Mouse (Mus musculus): Measurements from ENCODE around the gene Gm3625. TPM values are rescaled to one million over a fixed set of nuclear protein-coding genes. Genes with fewer than 3 reads are reported as not detected.

Gm3625 gene
- polyA plus RNA-seq, 1 experiment, result not detected

DNA sequence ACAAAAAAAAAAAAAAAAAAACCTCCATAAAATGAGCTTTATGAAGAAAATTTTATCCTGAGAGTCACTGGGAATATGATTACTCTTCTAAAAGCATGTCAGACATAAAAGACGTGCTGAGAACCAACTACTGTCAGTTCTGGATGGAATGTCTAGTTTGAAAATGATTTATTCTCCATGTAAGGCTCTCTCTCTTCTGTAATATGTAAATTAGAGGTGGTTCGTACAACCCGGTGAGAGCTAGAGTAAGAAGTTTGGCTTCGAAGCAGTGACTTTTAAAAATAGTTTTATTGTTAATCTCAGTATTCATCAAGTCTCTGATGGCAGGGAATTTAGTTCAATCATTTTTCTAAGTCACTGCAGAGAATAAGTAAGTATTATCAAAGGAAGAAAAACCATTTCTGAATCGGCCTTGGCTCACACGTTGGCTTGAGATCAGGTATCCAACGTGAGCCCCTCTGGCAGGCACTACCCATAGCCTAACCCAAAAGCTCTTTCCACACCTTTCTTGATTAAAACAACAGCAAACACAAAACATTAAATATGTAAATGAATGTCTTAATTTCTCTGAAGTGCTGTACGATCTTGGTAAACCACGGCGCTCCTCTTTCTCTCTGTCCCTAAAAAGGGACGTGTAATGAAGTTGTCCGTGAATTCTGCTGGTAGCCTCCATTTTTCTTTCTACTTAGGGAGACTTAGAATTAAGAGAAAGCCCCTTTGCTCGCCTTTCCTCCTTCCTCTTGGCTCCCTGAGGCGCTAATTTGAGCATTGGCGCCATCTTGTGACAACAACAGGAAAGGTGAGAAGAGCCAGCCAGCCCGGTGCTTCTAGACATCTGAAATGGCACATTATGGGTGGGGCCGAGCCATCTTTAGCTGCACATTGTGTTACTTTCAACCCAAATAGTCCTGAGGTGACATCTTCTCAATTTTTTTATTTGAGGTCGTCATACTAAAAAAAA, 44.4 kb downstream of the Gm3625 start:
- H3K4me3 ChIP-seq (ENCODE audit: control insufficient read depth, insufficient read depth, low read length), result no peak overlapping the region

DNA sequence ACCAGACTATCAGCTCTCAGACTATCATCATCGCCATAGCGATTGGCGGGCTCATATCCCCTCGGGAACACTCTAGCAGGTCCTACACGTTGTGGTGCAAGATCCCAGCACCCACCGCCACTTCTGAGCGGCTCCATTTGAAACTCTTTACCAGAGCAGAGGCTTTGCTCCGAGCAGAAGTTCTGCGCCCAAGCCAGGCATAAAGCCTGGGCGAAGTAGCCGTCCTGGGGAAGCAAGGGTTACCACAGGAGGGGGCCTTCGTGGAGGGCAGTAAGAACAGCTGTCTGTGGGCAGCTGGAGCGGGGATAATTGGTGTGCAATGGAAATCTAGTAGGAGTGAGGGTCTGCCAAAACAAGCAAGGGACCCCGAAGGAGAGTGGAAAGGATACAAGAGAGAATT, 45.2 kb downstream of the Gm3625 start:
- Histone ChIP-seq H3K27ac (ENCODE audit: control insufficient read depth, insufficient read depth, low read length) (no peak overlapping the region), H3K4me1 (replicated peaks; ENCODE audit: control insufficient read depth, insufficient read depth, low read length) (peaks cover 4% of the 10 kb centered on the region; the same call in 1 of the 2 replicates), H3K27me3 (ENCODE audit: control insufficient read depth, insufficient read depth, low read length) (no peaks in the 10 kb centered on the region), H3K4me3 (ENCODE audit: control insufficient read depth, insufficient read depth, low read length) (no peak overlapping the region), H3K36me3 (ENCODE audit: control insufficient read depth, insufficient read depth, low read length) (no peaks in the 10 kb centered on the region)
- DNase-seq, result no peak
- TF ChIP-seq POLR2A (IDR thresholded peaks at IDR 0.05; ENCODE audit: control insufficient read depth, extremely low read depth, insufficient read depth, low read length, poor library complexity) (no peak), CTCF (IDR thresholded peaks at IDR 0.05; ENCODE audit: borderline replicate concordance, control insufficient read depth, extremely low read depth, insufficient read depth, low read length, poor library complexity) (no peak)
- WGBS, result 88% methylated on average over 14 of the region's 14 CpGs

More for the DNA sequence above, 44.4 kb downstream of the Gm3625 start:
- H3K27me3 ChIP-seq (ENCODE audit: control insufficient read depth, insufficient read depth, low read length), result no peaks in the 10 kb centered on the region
- TF ChIP-seq POLR2A (IDR thresholded peaks at IDR 0.05; ENCODE audit: control insufficient read depth, extremely low read depth, insufficient read depth, low read length, poor library complexity), result no peak
- TF ChIP-seq CTCF (IDR thresholded peaks at IDR 0.05; ENCODE audit: borderline replicate concordance, control insufficient read depth, extremely low read depth, insufficient read depth, low read length, poor library complexity), result peak; percentile 49; the same call in 1 of the 2 replicates
- H3K36me3 ChIP-seq (ENCODE audit: control insufficient read depth, insufficient read depth, low read length), result no peaks in the 10 kb centered on the region
- H3K27ac ChIP-seq (ENCODE audit: control insufficient read depth, insufficient read depth, low read length), result no peak overlapping the region
- H3K4me1 ChIP-seq (replicated peaks; ENCODE audit: control insufficient read depth, insufficient read depth, low read length), result peaks cover 4% of the 10 kb centered on the region; the same call in 1 of the 2 replicates
- peak; percentile 83 for DNase-seq
- WGBS, result 24% methylated on average over 18 of the region's 18 CpGs

DNA sequence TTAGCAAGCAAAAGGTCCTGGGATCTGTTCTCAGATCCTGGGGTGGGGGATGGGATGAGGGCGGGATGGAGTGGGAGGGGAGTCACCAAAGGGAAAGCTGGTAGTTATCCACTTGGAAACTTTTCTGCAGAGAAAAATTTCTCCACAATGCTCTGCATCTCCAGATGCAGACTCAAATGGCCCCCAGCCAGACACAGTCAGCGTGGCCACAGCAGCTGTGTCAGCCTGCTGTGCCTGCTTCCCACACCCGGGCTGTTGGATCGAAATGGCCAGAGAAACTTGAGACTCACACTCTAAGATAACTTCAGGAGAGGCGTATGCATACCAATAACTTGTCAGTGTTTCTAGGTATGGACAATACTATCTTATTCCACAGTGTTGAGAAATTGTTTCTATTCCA, 46.2 kb downstream of the Gm3625 start:
- Histone ChIP-seq H3K27ac (ENCODE audit: control insufficient read depth, insufficient read depth, low read length) (no peak overlapping the region), H3K4me1 (replicated peaks; ENCODE audit: control insufficient read depth, insufficient read depth, low read length) (no peaks in the 10 kb centered on the region), H3K27me3 (ENCODE audit: control insufficient read depth, insufficient read depth, low read length) (no peaks in the 10 kb centered on the region), H3K4me3 (ENCODE audit: control insufficient read depth, insufficient read depth, low read length) (no peak overlapping the region), H3K36me3 (ENCODE audit: control insufficient read depth, insufficient read depth, low read length) (no peaks in the 10 kb centered on the region)
- 89% methylated on average over 5 of the region's 5 CpGs for WGBS
- DNase-seq, result no peak
- TF ChIP-seq CTCF (IDR thresholded peaks at IDR 0.05; ENCODE audit: borderline replicate concordance, control insufficient read depth, extremely low read depth, insufficient read depth, low read length, poor library complexity) (no peak), POLR2A (IDR thresholded peaks at IDR 0.05; ENCODE audit: control insufficient read depth, extremely low read depth, insufficient read depth, low read length, poor library complexity) (no peak)

DNA sequence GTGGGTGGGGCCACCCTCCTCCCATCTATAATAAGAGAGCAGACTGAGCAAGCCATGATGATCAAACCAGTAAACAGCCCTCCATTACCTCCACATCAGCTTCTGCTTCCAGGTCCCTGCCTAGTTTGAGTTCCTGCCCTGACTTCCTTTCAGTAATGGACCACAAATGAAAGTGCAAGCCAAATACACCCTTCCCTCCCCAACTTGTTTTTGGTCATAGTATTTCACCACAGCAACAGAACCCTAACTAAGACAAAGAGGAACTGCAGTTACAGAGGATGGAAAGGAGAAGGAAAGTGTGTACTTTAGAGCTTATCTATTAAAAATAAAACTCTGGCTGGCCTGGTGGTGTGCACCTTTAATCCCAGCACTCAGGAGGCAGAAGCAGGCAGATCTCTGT, 47.3 kb downstream of the Gm3625 start:
- DNase-seq, result no peak
- no peak for TF ChIP-seq CTCF (IDR thresholded peaks at IDR 0.05; ENCODE audit: borderline replicate concordance, control insufficient read depth, extremely low read depth, insufficient read depth, low read length, poor library complexity)
- no peak for TF ChIP-seq POLR2A (IDR thresholded peaks at IDR 0.05; ENCODE audit: control insufficient read depth, extremely low read depth, insufficient read depth, low read length, poor library complexity)
- H3K27ac ChIP-seq (ENCODE audit: control insufficient read depth, insufficient read depth, low read length), result no peak overlapping the region

DNA sequence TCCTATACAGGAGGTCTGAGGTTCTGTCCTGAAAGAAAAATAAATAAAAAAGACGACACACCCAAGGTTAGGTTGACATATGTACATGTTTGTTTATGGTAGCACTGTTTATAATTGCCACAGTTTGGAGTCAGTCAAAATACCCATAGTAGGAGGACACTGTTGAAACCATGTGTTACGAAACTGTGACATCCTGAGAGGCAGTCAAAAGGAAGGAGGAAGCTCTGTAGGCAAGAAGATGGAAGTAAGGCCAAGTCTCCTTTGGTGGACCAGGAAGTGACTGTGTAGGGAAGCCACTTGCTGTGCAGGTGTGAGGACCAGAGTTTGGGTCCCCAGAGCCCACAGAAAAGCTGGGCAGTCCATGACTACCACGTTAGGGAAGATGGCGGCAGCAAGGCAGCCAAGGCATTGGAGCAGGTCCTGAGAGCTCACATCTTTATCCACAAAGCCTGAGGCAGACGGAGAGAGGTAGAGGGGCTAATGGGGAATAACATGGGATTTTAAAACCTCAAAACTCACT, 48.3 kb downstream of the Gm3625 start:
- Histone ChIP-seq H3K36me3 (ENCODE audit: control insufficient read depth, insufficient read depth, low read length) (no peaks in the 10 kb centered on the region), H3K27me3 (ENCODE audit: control insufficient read depth, insufficient read depth, low read length) (no peaks in the 10 kb centered on the region), H3K27ac (ENCODE audit: control insufficient read depth, insufficient read depth, low read length) (no peak overlapping the region), H3K4me1 (replicated peaks; ENCODE audit: control insufficient read depth, insufficient read depth, low read length) (no peaks in the 10 kb centered on the region), H3K4me3 (ENCODE audit: control insufficient read depth, insufficient read depth, low read length) (no peak overlapping the region)
- 97% methylated on average over 5 of the region's 5 CpGs for WGBS
- TF ChIP-seq CTCF (IDR thresholded peaks at IDR 0.05; ENCODE audit: borderline replicate concordance, control insufficient read depth, extremely low read depth, insufficient read depth, low read length, poor library complexity) (no peak), POLR2A (IDR thresholded peaks at IDR 0.05; ENCODE audit: control insufficient read depth, extremely low read depth, insufficient read depth, low read length, poor library complexity) (no peak)
- DNase-seq, result no peak

More for the DNA sequence above, 47.3 kb downstream of the Gm3625 start:
- Histone ChIP-seq H3K4me1 (replicated peaks; ENCODE audit: control insufficient read depth, insufficient read depth, low read length) (no peaks in the 10 kb centered on the region), H3K36me3 (ENCODE audit: control insufficient read depth, insufficient read depth, low read length) (no peaks in the 10 kb centered on the region), H3K4me3 (ENCODE audit: control insufficient read depth, insufficient read depth, low read length) (no peak overlapping the region), H3K27me3 (ENCODE audit: control insufficient read depth, insufficient read depth, low read length) (no peaks in the 10 kb centered on the region)

Other genes starting within 250 kb of the Gm3625 start
- gene Ncoa1, start 115.7 kb downstream of the Gm3625 start, polyA plus RNA-seq (2012; rRNA removed), result 33.3 and 38.9 TPM in 2 replicates
- gene Itsn2, start 289 bp downstream of the Gm3625 start, polyA plus RNA-seq (2012; rRNA removed), result 51.6 and 62.9 TPM in 2 replicates
- gene Fam228a, start 145.5 kb upstream of the Gm3625 start, polyA plus RNA-seq (2012; rRNA removed), result 0.18 and 0.32 TPM in 2 replicates
- 0.32 and 0.80 TPM in 2 replicates for gene Pfn4, start 176.1 kb upstream of the Gm3625 start, polyA plus RNA-seq (2012; rRNA removed)
- 0.71 and 0.99 TPM in 2 replicates for gene Fam228b, start 176.3 kb upstream of the Gm3625 start, polyA plus RNA-seq (2012; rRNA removed)
- gene Sf3b6, start 224.6 kb upstream of the Gm3625 start, polyA plus RNA-seq (2012; rRNA removed), result 134 and 153 TPM in 2 replicates
- gene Fkbp1b, start 248.7 kb upstream of the Gm3625 start, polyA plus RNA-seq (2012; rRNA removed), result 1.7 and 3.7 TPM in 2 replicates

Data from thymus, adult 2 months (tissue).